Mouse (Mus musculus) forebrain, embryonic 11.5 days (tissue): ENCODE results near the gene Tecpr1. TPM values are rescaled to one million over a fixed set of nuclear protein-coding genes. Genes with fewer than 3 reads are reported as not detected.

Source experiments
- ATAC-seq: fragments of 200-750 bp; cut with Nextera tagmentation; replicated peaks from 2 replicates; pipeline ENCODE4 v1.8.0; 2017; ENCODE audit warnings: moderate TSS enrichment; ENCODE audit not compliant: low FRiP score
- DNase-seq: peaks from one replicate; pipeline ENCODE4 v3.0.0-alpha.2; 2017; ENCODE audit warnings: low spot score
- H3K27ac ChIP-seq: fragments of 300-500 bp; sonication (generic); 2 replicates; pipeline ENCODE4 v1.5.1; 2014; ENCODE audit warnings: low read depth, low read length
- H3K27me3 ChIP-seq: fragments of 300-500 bp; sonication (generic); 2 replicates; pipeline ENCODE4 v1.6.1; 2014; ENCODE audit warnings: mild to moderate bottlenecking, low read length, mixed read lengths; ENCODE audit not compliant: control insufficient read depth, insufficient read depth
- H3K36me3 ChIP-seq: fragments of 300-500 bp; sonication (generic); 2 replicates; pipeline ENCODE4 v1.6.1; 2014; ENCODE audit warnings: mild to moderate bottlenecking, low read length, moderate library complexity, mixed read lengths; ENCODE audit not compliant: control insufficient read depth, insufficient read depth
- H3K4me1 ChIP-seq: fragments of 300-500 bp; sonication (generic); replicated peaks from 2 replicates; pipeline ENCODE4 v1.6.1; 2014; ENCODE audit warnings: low read length, mixed read lengths; ENCODE audit not compliant: control insufficient read depth, insufficient read depth
- H3K4me2 ChIP-seq: fragments of 300-500 bp; sonication (generic); 2 replicates; pipeline ENCODE4 v1.6.1; 2014; ENCODE audit warnings: low read depth, mild to moderate bottlenecking, low read length, moderate library complexity, mixed read lengths; ENCODE audit not compliant: severe bottlenecking
- H3K4me3 ChIP-seq: fragments of 300-500 bp; sonication (generic); 2 replicates; pipeline ENCODE4 v1.5.1; 2014; ENCODE audit warnings: low read depth, low read length
- H3K9ac ChIP-seq: fragments of 300-500 bp; sonication (generic); 2 replicates; pipeline ENCODE4 v1.6.1; 2014; ENCODE audit warnings: low read length
- H3K9me3 ChIP-seq: fragments of 300-500 bp; sonication (generic); 2 replicates; pipeline ENCODE4 v1.6.1; 2016; ENCODE audit warnings: low read length, mixed read lengths; ENCODE audit not compliant: control insufficient read depth
- WGBS: fragments of 180-500 bp; shearing (Covaris S2); extraction: QIAGEN DNeasy Blood & Tissue Kit; methylation state at CpG from one replicate; pipeline ENCODE4 v1.1.7; 2014; 5-methylcytosine and 5-hydroxymethylcytosine counted together
- polyA plus RNA-seq: library from polyadenylated mRNA; unstranded; fragments of >200 nt; fragmentation: Nextera tagmentation; extraction: Ambion mirVana; gene quantifications from 2 replicates; pipeline ENCODE4 v1.2.1, GENCODE M21; 2014

Tecpr1 gene
- 17.5 and 20.1 TPM in 2 replicates for polyA plus RNA-seq

- peak; percentile 96 for DNase-seq
- peaks cover 5% of the 10 kb centered on the region; the same call in 1 of the 2 replicates for H3K4me1 ChIP-seq
- peak within 1 kb of the TSS; percentile 50; the same call in 1 of the 2 replicates for H3K27ac ChIP-seq
- H3K9ac ChIP-seq: peak within 1 kb of the TSS; percentile 74
- H3K36me3 ChIP-seq: no peaks in the 10 kb centered on the region
- no peaks in the 10 kb centered on the region for H3K9me3 ChIP-seq
- peak within 1 kb of the TSS; percentile 81 for H3K4me2 ChIP-seq
- WGBS: under 1% methylated on average over 37 of the region's 37 CpGs
- peak; percentile 95 for ATAC-seq
- no peaks in the 10 kb centered on the region for H3K27me3 ChIP-seq
- peak within 1 kb of the TSS; percentile 68 for H3K4me3 ChIP-seq
These were observed at the start of gene Tecpr1 for GRCm38 (mm10) chr5:144223503-144223862. Gene Tecpr1 (minus strand): TSS chr5:144223615.

- Histone ChIP-seq H3K4me1 (peaks cover 2% of the 10 kb centered on the region; the same call in 1 of the 2 replicates), H3K4me3 (no peak overlapping the region), H3K4me2 (no peak overlapping the region), H3K36me3 (no peaks in the 10 kb centered on the region; the same call in 1 of the 2 replicates), H3K9ac (no peak overlapping the region), H3K9me3 (no peaks in the 10 kb centered on the region), H3K27ac (no peak overlapping the region), H3K27me3 (no peaks in the 10 kb centered on the region)
- no peak for ATAC-seq
- no peak for DNase-seq
- 86% methylated on average over 5 of the region's 5 CpGs for WGBS
These were observed 48.4 kb upstream of the Tecpr1 start for GRCm38 (mm10) chr5:144271772-144272171.

GRCm38 (mm10) chr5:144271118-144271517, 47.7 kb upstream of the Tecpr1 start:
- H3K4me3 ChIP-seq: no peak overlapping the region
- WGBS: 81% methylated on average over 3 of the region's 3 CpGs
- no peak overlapping the region for H3K9ac ChIP-seq
- H3K9me3 ChIP-seq: no peaks in the 10 kb centered on the region
- H3K4me2 ChIP-seq: no peak overlapping the region
- ATAC-seq (no peak), DNase-seq (no peak)
- H3K27ac ChIP-seq: no peak overlapping the region
- no peaks in the 10 kb centered on the region; the same call in 1 of the 2 replicates for H3K36me3 ChIP-seq
- H3K27me3 ChIP-seq: no peaks in the 10 kb centered on the region
- peaks cover 2% of the 10 kb centered on the region; the same call in 1 of the 2 replicates for H3K4me1 ChIP-seq

DNA sequence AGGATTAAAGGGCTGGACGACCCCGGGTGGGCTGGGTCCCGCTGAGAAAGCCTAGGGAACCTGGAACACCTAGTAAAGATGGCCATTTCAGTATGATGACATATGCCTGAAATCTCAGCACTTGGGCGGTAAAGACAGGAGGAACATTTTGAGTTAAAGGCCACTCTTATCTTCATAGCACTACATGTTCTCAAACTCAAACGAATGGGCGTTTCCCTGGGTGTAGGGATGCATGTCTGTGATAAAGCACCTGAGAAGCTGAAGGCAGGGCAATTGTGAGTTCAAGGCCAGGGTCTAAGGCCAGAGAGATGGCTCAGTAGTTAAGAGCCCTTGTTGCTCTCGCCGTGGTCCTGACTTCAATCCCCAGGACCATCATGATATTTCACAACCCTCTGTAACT, 47.0 kb upstream of the Tecpr1 start:
- H3K4me3 ChIP-seq: no peak overlapping the region
- H3K9ac ChIP-seq: no peak overlapping the region
- 91% methylated on average over 8 of the region's 8 CpGs for WGBS
- no peaks in the 10 kb centered on the region for H3K9me3 ChIP-seq
- no peaks in the 10 kb centered on the region for H3K27me3 ChIP-seq
- no peak overlapping the region for H3K27ac ChIP-seq
- no peak overlapping the region for H3K4me2 ChIP-seq
- ATAC-seq (no peak), DNase-seq (no peak)
- peaks cover 2% of the 10 kb centered on the region; the same call in 1 of the 2 replicates for H3K4me1 ChIP-seq
- H3K36me3 ChIP-seq: no peaks in the 10 kb centered on the region; the same call in 1 of the 2 replicates

- DNase-seq (no peak), ATAC-seq (no peak)
- no peak overlapping the region for H3K4me3 ChIP-seq
- WGBS: 90% methylated on average over 7 of the region's 7 CpGs
- H3K27me3 ChIP-seq: no peaks in the 10 kb centered on the region
- H3K4me1 ChIP-seq: 0 out of 2 replicates have a peak, but pooled peaks cover 2% of the 10 kb centered on the region
- no peak overlapping the region for H3K9ac ChIP-seq
- no peak overlapping the region for H3K27ac ChIP-seq
- H3K36me3 ChIP-seq: no peaks in the 10 kb centered on the region; the same call in 1 of the 2 replicates
- no peaks in the 10 kb centered on the region for H3K9me3 ChIP-seq
- no peak overlapping the region for H3K4me2 ChIP-seq
These were observed 46.5 kb upstream of the Tecpr1 start for GRCm38 (mm10) chr5:144269926-144270325.

- H3K36me3 ChIP-seq: no peaks in the 10 kb centered on the region; the same call in 1 of the 2 replicates
- H3K9ac ChIP-seq: no peak overlapping the region
- ATAC-seq: no peak
- no peaks in the 10 kb centered on the region for H3K27me3 ChIP-seq
- no peaks in the 10 kb centered on the region for H3K9me3 ChIP-seq
- no peak overlapping the region for H3K27ac ChIP-seq
- no peaks in the 10 kb centered on the region for H3K4me1 ChIP-seq
- H3K4me3 ChIP-seq: no peak overlapping the region
- DNase-seq: no peak
- H3K4me2 ChIP-seq: no peak overlapping the region
- WGBS: 83% methylated on average over 8 of the region's 8 CpGs
These were observed 44.3 kb upstream of the Tecpr1 start for GRCm38 (mm10) chr5:144267535-144268241.

DNA sequence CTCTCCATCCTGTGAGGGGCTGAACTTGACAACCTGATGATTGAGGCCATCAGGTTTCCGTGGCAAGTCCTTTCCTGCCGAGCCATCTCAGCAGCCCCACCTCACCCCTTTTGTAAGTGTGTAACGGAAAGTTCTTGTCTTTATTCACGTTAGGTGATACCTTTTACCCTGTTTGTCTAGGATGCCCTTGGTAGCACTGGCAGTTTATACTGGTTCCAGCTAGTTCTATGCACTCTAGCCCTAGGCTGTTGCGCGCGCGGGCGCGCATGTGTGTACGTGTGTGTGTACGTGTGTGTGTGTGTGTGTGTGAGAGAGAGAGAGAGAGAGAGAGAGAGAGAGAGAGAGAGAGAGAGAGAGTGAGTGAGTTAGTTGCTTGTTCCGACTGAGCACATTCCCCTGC, 40.1 kb upstream of the Tecpr1 start:
- peaks cover 5% of the 10 kb centered on the region for H3K4me1 ChIP-seq
- DNase-seq (no peak), ATAC-seq (no peak)
- H3K27ac ChIP-seq: no peak overlapping the region
- H3K9ac ChIP-seq: no peak overlapping the region
- H3K27me3 ChIP-seq: no peaks in the 10 kb centered on the region
- H3K9me3 ChIP-seq: no peaks in the 10 kb centered on the region
- WGBS: 90% methylated on average over 13 of the region's 13 CpGs
- H3K4me3 ChIP-seq: no peak overlapping the region
- H3K4me2 ChIP-seq: no peak overlapping the region
- H3K36me3 ChIP-seq: no peaks in the 10 kb centered on the region; the same call in 1 of the 2 replicates

GRCm38 (mm10) chr5:144263082-144263481, 39.7 kb upstream of the Tecpr1 start:
- no peak overlapping the region for H3K9ac ChIP-seq

DNA sequence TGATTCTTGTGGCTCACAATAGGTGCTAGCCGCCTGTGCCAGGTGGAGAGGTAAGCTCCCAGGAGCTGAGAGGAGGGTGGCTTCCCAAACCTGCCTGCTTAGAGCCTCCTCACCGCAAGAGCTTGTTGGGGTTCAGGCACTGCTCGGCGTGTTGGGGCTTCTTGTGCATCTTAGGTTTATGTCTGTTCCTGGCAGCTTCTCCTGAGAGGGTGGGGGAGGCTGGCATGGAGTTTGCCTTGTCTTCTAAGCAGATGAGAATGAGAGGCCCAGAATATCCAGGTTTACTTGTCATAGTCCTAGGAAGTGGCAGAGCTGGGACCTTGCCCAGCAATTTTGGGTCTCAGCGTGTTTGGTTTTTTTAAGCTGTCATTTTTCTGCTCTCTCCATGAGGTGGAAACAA, 38.4 kb upstream of the Tecpr1 start:
- Histone ChIP-seq H3K36me3 (no peaks in the 10 kb centered on the region; the same call in 1 of the 2 replicates), H3K27ac (no peak overlapping the region), H3K9ac (no peak overlapping the region), H3K9me3 (no peaks in the 10 kb centered on the region), H3K4me2 (no peak overlapping the region), H3K4me3 (no peak overlapping the region), H3K27me3 (no peaks in the 10 kb centered on the region), H3K4me1 (peaks cover 20% of the 10 kb centered on the region)
- no peak for ATAC-seq
- WGBS: 90% methylated on average over 5 of the region's 5 CpGs
- DNase-seq: no peak

More at GRCm38 (mm10) chr5:144263082-144263481, 39.7 kb upstream of the Tecpr1 start:
- no peak overlapping the region for H3K27ac ChIP-seq
- 83% methylated on average over 9 of the region's 9 CpGs for WGBS
- no peak for ATAC-seq
- H3K27me3 ChIP-seq: no peaks in the 10 kb centered on the region
- H3K9me3 ChIP-seq: no peaks in the 10 kb centered on the region
- H3K4me3 ChIP-seq: no peak overlapping the region
- no peak overlapping the region for H3K4me2 ChIP-seq
- H3K36me3 ChIP-seq: no peaks in the 10 kb centered on the region; the same call in 1 of the 2 replicates
- H3K4me1 ChIP-seq: peaks cover 9% of the 10 kb centered on the region
- DNase-seq: no peak
